Mouse (Mus musculus): ENCODE results near the gene Mrpl33.

GRCm38 (mm10) chr5:31566026-31566425 lies 30.7 kb upstream of the Mrpl33 start:
- TF ChIP-seq POLR2A (IDR thresholded peaks at IDR 0.05; ENCODE audit: low read depth, low read length): no peak
- TF ChIP-seq CTCF (IDR thresholded peaks at IDR 0.05; ENCODE audit: extremely low read depth, insufficient read length, insufficient replicate concordance, low read depth, low read length): no peak
